Mouse (Mus musculus): Measurements from ENCODE around the gene Mob3b.

GRCm38 (mm10) chr4:35203724-35204123, 46.4 kb upstream of the Mob3b start:
- no peak for TF ChIP-seq CTCF (IDR thresholded peaks at IDR 0.05; ENCODE audit: extremely low read depth, insufficient read depth, low read length)
- no peak for TF ChIP-seq POLR2A (IDR thresholded peaks at IDR 0.05; ENCODE audit: extremely low read depth, insufficient read depth, low read length)
